Mouse (Mus musculus) heart, adult 2 months (tissue): ENCODE results near the gene Clybl. TPM values are rescaled to one million over a fixed set of nuclear protein-coding genes. Genes with fewer than 3 reads are reported as not detected.

ENCODE experiments used
- DNase-seq, 2 experiments: peaks; one replicate each; pipeline ENCODE4 v3.0.0; 2021
- H3K27ac ChIP-seq: fragments of 200-600 bp; 2 replicates; pipeline ENCODE4 v1.8.1; 2022
- H3K27me3 ChIP-seq: fragments of 200-500 bp; 2 replicates; pipeline ENCODE4 v1.6.1; 2012; ENCODE audit warnings: mild to moderate bottlenecking, low read length, inconsistent platforms, mixed read lengths; ENCODE audit not compliant: control insufficient read depth, insufficient read depth
- H3K36me3 ChIP-seq: fragments of 200-500 bp; 2 replicates; pipeline ENCODE4 v1.6.1; 2012; ENCODE audit warnings: low read length, inconsistent platforms; ENCODE audit not compliant: control insufficient read depth, insufficient read depth
- H3K4me1 ChIP-seq: fragments of 200-500 bp; 2 replicates; pipeline ENCODE4 v1.6.1; 2011; ENCODE audit warnings: low read length; ENCODE audit not compliant: control insufficient read depth, insufficient read depth
- H3K4me3 ChIP-seq: fragments of 200-600 bp; 2 replicates; pipeline ENCODE4 v1.8.1; 2022
- H3K79me2 ChIP-seq: fragments of 200-500 bp; replicated peaks from 2 replicates; pipeline ENCODE4 v1.6.1; 2012; ENCODE audit warnings: mild to moderate bottlenecking, inconsistent platforms, low read length, moderate library complexity, mixed read lengths; ENCODE audit not compliant: control insufficient read depth, insufficient read depth
- H3K9ac ChIP-seq: fragments of 200-500 bp; 2 replicates; pipeline ENCODE4 v1.6.1; 2012; ENCODE audit warnings: low read depth, mild to moderate bottlenecking, control low read depth, inconsistent platforms, low read length, mixed read lengths
- CTCF ChIP-seq: fragments of 200-600 bp; IDR thresholded peaks from 2 replicates; pipeline ENCODE4 v1.8.1; 2022; ENCODE audit warnings: antibody characterized with exemption, mild to moderate bottlenecking, moderate library complexity
- EP300 ChIP-seq: fragments of 200-500 bp; IDR thresholded peaks from 2 replicates; pipeline ENCODE4 v1.6.1; 2011; ENCODE audit warnings: low read depth, low read length, control low read depth; ENCODE audit not compliant: insufficient read depth
- POLR2A ChIP-seq: fragments of 200-500 bp; IDR thresholded peaks from 2 replicates; pipeline ENCODE4 v1.6.1; 2011; ENCODE audit warnings: mild to moderate bottlenecking, low read depth, low read length, control low read depth; ENCODE audit not compliant: insufficient read depth
- WGBS: fragments of 180-500 bp; shearing (Covaris S2); methylation state at CpG from one replicate; pipeline ENCODE4 v1.1.7; 2018; 5-methylcytosine and 5-hydroxymethylcytosine counted together
- intact Hi-C: fragments of 180-260 bp; cut with DNase I; formaldehyde crosslinking; loops from one replicate; pipeline ENCODE4 v1.15.1; 2025
- long read RNA-seq: library from polyadenylated mRNA; stranded (forward); transcript quantifications from one replicate; pipeline ENCODE4 v2.0.0, GENCODE M21; 2021
- polyA plus RNA-seq: library from polyadenylated mRNA; depleted of rRNA; stranded (reverse); fragments of >200 nt; gene quantifications from 2 replicates; pipeline ENCODE4 v1.2.3, GENCODE M21; 2012; rRNA removed
- total RNA-seq, 2 experiments: library from RNA; stranded (reverse); gene quantifications; 2 replicates each; pipeline ENCODE4 v1.2.3; 2021

Clybl gene
- total RNA-seq (100 to 1,000 TPM; 115 to 131 TPM), polyA plus RNA-seq (50.3 and 90.5 TPM in 2 replicates)
- long read RNA-seq, transcript Clybl-201 (8 exons, 1,231 nt), result major isoform, 143 of 196 reads
- long read RNA-seq, partial matches to known transcripts, result 15 of 196 reads
- long read RNA-seq, other reads (novel, unspliced or antisense), result 38 of 196 reads

DNA sequence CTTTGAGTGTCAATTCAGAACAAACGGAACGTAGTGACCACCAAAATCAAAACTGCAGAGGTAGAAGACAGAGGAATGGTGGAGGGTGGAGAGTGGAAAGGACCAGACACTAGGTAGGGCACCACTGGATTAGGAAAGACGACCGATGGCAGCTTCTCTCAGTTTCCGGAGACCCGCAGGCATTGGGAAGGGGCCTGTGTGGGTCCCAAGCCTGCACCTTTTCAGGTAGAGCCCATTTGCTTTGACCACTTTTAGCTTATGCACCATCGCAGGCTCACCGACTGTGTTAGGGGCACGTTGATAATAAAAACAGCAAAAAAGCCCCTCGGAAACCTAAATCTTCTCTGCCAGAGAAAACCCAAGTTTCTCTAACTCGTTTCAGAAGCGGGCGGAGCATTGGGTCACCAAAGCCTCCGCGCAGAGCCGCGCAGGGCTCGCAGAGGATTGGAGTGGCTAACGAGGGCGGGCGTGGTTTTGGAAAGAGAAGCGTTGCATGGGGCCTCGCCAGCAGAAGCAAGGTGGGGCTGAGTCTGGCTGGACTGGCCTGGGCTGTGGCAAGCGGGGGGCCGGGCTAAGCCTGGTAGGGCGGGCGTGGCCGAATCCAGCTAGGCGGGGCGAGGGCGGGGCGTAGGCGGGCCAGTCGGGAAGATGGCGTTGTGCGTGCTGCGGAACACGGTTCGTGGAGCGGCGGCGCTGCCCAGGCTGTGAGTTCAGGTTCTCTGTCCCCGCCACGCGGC is at the start of gene Clybl:
TSS of gene Clybl (plus strand) at position 627 of the 737 bp plus-strand sequence.
- Histone ChIP-seq H3K27me3 (no peaks in the 10 kb centered on the region), H3K9ac (peak within 1 kb of the TSS; percentile 84), H3K4me3 (peak within 1 kb of the TSS; percentile 83), H3K36me3 (no peaks in the 10 kb centered on the region), H3K4me1 (peaks cover 2% of the 10 kb centered on the region), H3K27ac (peak within 1 kb of the TSS; percentile 85), H3K79me2 (no peaks in the 10 kb centered on the region; the same call in 1 of the 2 replicates)
- peak; percentile 98 to 99 for DNase-seq
- intact Hi-C loops, result loop anchor here (2.0 to 5.0 kb wide), 2 partner anchors 74 to 801 kb away; partner anchors contain the start of genes Tm9sf2 and Tmtc4
- WGBS, result 8% methylated on average over 45 of the region's 45 CpGs
- TF ChIP-seq POLR2A (peak; percentile 84), CTCF (no peak), EP300 (no peak)

DNA sequence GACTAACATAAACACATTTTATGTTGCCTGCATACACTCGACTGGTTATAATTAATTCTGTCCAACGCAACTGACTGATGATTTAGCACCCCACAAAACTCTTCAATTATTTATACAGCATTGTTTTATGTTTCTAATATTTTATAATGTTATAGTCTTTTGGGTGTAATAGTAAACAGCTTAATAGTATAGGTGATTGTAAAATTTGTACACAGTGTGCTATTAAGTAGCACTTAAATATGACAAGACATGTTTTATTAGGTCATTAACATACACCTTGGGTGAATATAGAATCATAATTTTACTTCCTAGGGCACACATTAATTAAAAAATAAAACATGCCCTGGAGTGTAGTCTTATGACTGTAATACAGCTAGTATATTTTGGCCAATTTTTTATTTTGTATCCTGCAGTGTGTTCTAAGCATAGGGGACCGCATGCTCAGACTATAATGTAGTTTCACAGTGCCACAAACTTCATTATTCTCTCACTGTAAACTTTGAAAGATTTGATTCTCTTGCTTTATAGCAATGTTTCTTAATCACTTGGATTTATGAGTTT is 45.1 kb upstream of the Clybl start:
- Histone ChIP-seq H3K27me3 (no peaks in the 10 kb centered on the region), H3K79me2 (no peaks in the 10 kb centered on the region), H3K27ac (no peak overlapping the region), H3K4me3 (no peak overlapping the region), H3K9ac (no peak overlapping the region), H3K4me1 (no peaks in the 10 kb centered on the region), H3K36me3 (peaks cover 6% of the 10 kb centered on the region)
- WGBS, result 96% methylated on average over 3 of the region's 3 CpGs
- TF ChIP-seq POLR2A, result no peak
- no peak for TF ChIP-seq CTCF
- TF ChIP-seq EP300, result no peak
- intact Hi-C loops, result loop anchor here (10.0 kb wide), 1 partner anchor 212 kb away; no protein-coding TSS in a partner anchor
- DNase-seq, result no peak

DNA sequence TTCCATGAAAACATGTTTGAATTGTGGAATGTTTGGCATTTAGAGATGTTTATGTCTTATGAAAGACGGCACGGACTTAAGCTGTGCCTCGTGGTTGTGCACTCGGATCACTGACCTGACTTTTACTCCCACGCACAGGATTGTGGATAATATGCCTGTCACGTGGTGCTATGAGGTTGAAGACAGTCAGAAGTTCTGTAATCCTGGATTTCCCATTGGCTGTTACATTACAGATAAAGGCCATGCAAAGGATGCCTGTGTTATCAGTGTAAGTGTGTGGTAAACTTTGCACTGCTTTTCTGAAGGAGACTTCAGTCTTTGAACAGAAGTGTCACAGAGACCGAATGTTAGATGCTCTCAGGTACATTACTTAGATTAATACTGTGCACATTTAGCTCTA is 44.3 kb upstream of the Clybl start:
- no peak for DNase-seq
- Histone ChIP-seq H3K27me3 (no peaks in the 10 kb centered on the region), H3K36me3 (peaks cover 9% of the 10 kb centered on the region), H3K4me1 (no peaks in the 10 kb centered on the region), H3K79me2 (no peaks in the 10 kb centered on the region), H3K27ac (no peak overlapping the region), H3K9ac (no peak overlapping the region), H3K4me3 (no peak overlapping the region)
- intact Hi-C loops, result loop anchor here (10.0 kb wide), 1 partner anchor 212 kb away; no protein-coding TSS in a partner anchor
- TF ChIP-seq POLR2A (no peak), CTCF (no peak), EP300 (no peak)
- 66% methylated on average over 7 of the region's 7 CpGs for WGBS

DNA sequence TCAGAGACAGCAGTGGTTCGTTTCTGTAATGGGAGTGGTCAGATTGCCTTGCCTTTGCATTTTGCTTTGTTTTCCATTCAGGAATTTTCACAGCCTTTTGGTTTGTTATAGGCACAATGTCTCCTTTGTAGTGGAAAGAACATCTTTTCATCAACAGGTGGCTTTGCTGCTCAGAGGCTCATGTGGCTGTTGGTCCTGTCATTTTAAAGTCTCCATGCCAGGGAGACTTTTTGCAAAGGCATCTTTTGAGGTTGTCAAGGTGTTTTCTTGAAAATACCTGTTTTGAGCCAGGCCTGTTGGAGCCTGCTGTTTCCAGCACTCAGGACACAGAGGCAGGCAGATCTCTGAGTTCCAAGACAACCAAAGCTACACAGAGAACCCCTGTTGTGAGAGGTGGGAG is 41.4 kb upstream of the Clybl start:
- Histone ChIP-seq H3K36me3 (peaks cover 9% of the 10 kb centered on the region), H3K27ac (no peak overlapping the region), H3K27me3 (no peaks in the 10 kb centered on the region), H3K4me3 (no peak overlapping the region), H3K4me1 (no peaks in the 10 kb centered on the region), H3K79me2 (no peaks in the 10 kb centered on the region), H3K9ac (no peak overlapping the region)
- intact Hi-C loops, result no loop called here
- TF ChIP-seq CTCF, result no peak
- TF ChIP-seq EP300, result no peak
- TF ChIP-seq POLR2A, result no peak
- 68% methylated on average over 1 of the region's 1 CpGs for WGBS
- no peak for DNase-seq

DNA sequence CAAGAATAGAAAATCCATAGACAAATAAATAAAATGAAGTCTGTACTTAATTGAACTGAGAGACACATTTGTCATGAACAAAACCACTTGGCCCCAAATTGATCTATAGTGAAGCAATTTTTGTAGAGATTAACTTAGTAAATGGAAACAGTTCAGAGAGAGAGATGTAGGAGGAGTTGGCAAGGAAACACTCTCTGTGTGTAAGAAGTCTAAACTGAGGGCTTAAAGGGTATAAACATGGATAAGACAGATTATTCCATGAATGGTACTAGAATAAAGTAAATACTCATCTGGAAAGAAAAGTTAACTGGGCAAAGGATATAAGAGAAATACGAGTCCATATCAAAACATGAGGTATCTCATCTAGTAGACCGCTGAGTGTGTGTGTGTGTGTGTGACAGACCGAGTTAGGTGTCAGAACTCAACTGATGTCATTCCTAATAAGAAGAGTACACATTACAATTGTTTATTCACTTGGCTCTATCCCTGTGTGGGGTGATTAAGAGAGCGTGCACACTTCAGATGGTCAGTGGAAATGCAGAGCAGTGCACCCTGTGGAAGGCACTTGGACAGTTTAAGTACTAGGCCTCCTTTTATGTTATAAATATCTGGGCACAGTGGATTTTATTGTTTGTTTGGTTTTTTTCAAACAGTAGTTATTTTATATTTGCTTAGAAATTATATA is 37.8 kb upstream of the Clybl start:
- no peaks in the 10 kb centered on the region for H3K4me1 ChIP-seq
- DNase-seq, result no peak
- intact Hi-C loops, result no loop called here
- TF ChIP-seq EP300, result no peak
- no peak for TF ChIP-seq POLR2A
- TF ChIP-seq CTCF, result no peak
- no peak overlapping the region for H3K9ac ChIP-seq
- H3K36me3 ChIP-seq, result peaks cover 9% of the 10 kb centered on the region; the same call in 1 of the 2 replicates
- no peak overlapping the region for H3K4me3 ChIP-seq
- no peaks in the 10 kb centered on the region for H3K79me2 ChIP-seq
- 78% methylated on average over 4 of the region's 4 CpGs for WGBS
- H3K27me3 ChIP-seq, result no peaks in the 10 kb centered on the region
- H3K27ac ChIP-seq, result no peak overlapping the region
